Mouse (Mus musculus) layer of hippocampus, adult 11-12 months (tissue): ENCODE data around the gene Fam193a.
A peak's percentile ranks its signal among the peaks of the same experiment; 100 is the strongest.

Source experiments
- DNase-seq: peaks from one replicate; pipeline ENCODE4 v3.0.0; 2022; ENCODE audit warnings: low spot score

The Fam193a gene

GRCm38 (mm10) chr5:34381700-34382099 lies 12.0 kb downstream of the Fam193a start:
- DNase-seq: no peak

- DNase-seq: no peak
Measured at GRCm38 (mm10) chr5:34385616-34386015, 15.9 kb downstream of the Fam193a start.

GRCm38 (mm10) chr5:34386744-34387143 lies 17.0 kb downstream of the Fam193a start:
- DNase-seq: no peak

GRCm38 (mm10) chr5:34393251-34393650 lies 23.5 kb downstream of the Fam193a start:
- DNase-seq: no peak

GRCm38 (mm10) chr5:34395347-34395746 lies 25.6 kb downstream of the Fam193a start:
- no peak for DNase-seq

GRCm38 (mm10) chr5:34395850-34396540 lies 26.3 kb downstream of the Fam193a start:
- DNase-seq: no peak

GRCm38 (mm10) chr5:34397866-34398265 lies 28.1 kb downstream of the Fam193a start:
- DNase-seq: no peak

- DNase-seq: no peak
Measured at GRCm38 (mm10) chr5:34398326-34398725, 28.6 kb downstream of the Fam193a start.

GRCm38 (mm10) chr5:34407366-34407918 lies 37.7 kb downstream of the Fam193a start:
- no peak for DNase-seq

- no peak for DNase-seq
Measured at GRCm38 (mm10) chr5:34409002-34409401, 39.3 kb downstream of the Fam193a start.

- no peak for DNase-seq
Measured at GRCm38 (mm10) chr5:34410819-34411218, 41.1 kb downstream of the Fam193a start.

- no peak for DNase-seq
Measured at GRCm38 (mm10) chr5:34413921-34414320, 44.2 kb downstream of the Fam193a start.

- DNase-seq: no peak
Measured at GRCm38 (mm10) chr5:34417251-34418008, 47.7 kb downstream of the Fam193a start.

GRCm38 (mm10) chr5:34419188-34419587 lies 49.5 kb downstream of the Fam193a start:
- no peak for DNase-seq

GRCm38 (mm10) chr5:34430776-34431175 lies 61.0 kb downstream of the Fam193a start:
- no peak for DNase-seq

GRCm38 (mm10) chr5:34433786-34434185 lies 64.1 kb downstream of the Fam193a start:
- DNase-seq: no peak

- DNase-seq: no peak
Measured at GRCm38 (mm10) chr5:34434241-34434640, 64.5 kb downstream of the Fam193a start.

GRCm38 (mm10) chr5:34438052-34438451 lies 68.3 kb downstream of the Fam193a start:
- DNase-seq: no peak

GRCm38 (mm10) chr5:34438659-34439058 lies 68.9 kb downstream of the Fam193a start:
- DNase-seq: no peak

GRCm38 (mm10) chr5:34439768-34440167 lies 70.0 kb downstream of the Fam193a start:
- no peak for DNase-seq

GRCm38 (mm10) chr5:34441797-34442196 lies 72.1 kb downstream of the Fam193a start:
- no peak for DNase-seq

GRCm38 (mm10) chr5:34446207-34446606 lies 76.5 kb downstream of the Fam193a start:
- no peak for DNase-seq

- peak; percentile 23 for DNase-seq
Measured at GRCm38 (mm10) chr5:34458994-34459393, 89.3 kb downstream of the Fam193a start.
